Mouse (Mus musculus) G1E (cell line): ENCODE data around the gene Dnaaf1.

Source experiments
- CTCF ChIP-seq: IDR thresholded peaks from 2 replicates; pipeline ENCODE4 v1.5.1; 2012; ENCODE audit warnings: low read depth, low read length, inconsistent platforms, mixed read lengths
- GATA1 ChIP-seq: IDR thresholded peaks from 2 replicates; pipeline ENCODE4 v1.6.1; 2012; ENCODE audit warnings: borderline replicate concordance, low read length, inconsistent platforms, mixed read lengths
- GATA2 ChIP-seq: IDR thresholded peaks from 2 replicates; pipeline ENCODE4 v1.6.1; 2012; ENCODE audit warnings: low read depth, low read length, inconsistent platforms, borderline replicate concordance

DNA sequence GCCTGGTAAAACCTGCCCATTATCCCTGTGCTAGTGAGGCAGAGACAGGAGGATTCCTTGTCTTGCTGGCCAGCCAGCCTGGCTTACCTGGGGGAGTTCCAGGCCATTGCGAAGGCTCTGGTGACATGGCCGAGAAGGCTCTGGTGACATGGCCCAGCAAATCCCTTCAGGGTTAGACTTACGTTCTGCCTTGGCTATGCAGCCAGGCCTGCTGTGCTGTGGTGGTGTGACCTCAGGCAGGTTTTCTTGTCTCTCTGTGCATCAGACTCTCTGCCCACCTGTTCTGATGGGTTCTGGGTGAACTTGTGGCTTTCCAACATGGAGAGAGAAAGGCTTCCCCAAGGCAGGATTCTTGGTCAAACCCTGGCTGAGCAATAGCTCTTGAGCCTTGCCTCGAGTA is 62.3 kb downstream of the Dnaaf1 start:
- TF ChIP-seq CTCF (no peak), GATA1 (no peak), GATA2 (no peak)
